Mouse (Mus musculus) neural tube, embryonic 11.5 days (tissue): Measurements from ENCODE around the gene Ric8b. TPM values are rescaled to one million over a fixed set of nuclear protein-coding genes. Genes with fewer than 3 reads are reported as not detected.
A peak's percentile ranks its signal among the peaks of the same experiment; 100 is the strongest.

ENCODE experiments used
- ATAC-seq: fragments of 200-750 bp; cut with Nextera tagmentation; 2 replicates; pipeline ENCODE4 v1.8.0; 2017; ENCODE audit warnings: moderate number of reproducible peaks, mild to moderate bottlenecking, moderate TSS enrichment, moderate library complexity; ENCODE audit not compliant: insufficient read depth, low FRiP score, low TSS enrichment
- DNase-seq: peaks from one replicate; pipeline ENCODE4 v3.0.0-alpha.2; 2015; ENCODE audit warnings: low spot score
- H3K27ac ChIP-seq: fragments of 300-500 bp; sonication (generic); 2 replicates; pipeline ENCODE4 v1.5.1; 2014; ENCODE audit warnings: low read depth, mild to moderate bottlenecking, low read length
- H3K27me3 ChIP-seq: fragments of 300-500 bp; sonication (generic); 2 replicates; pipeline ENCODE4 v1.6.1; 2014; ENCODE audit warnings: mild to moderate bottlenecking, low read length, mixed read lengths; ENCODE audit not compliant: control insufficient read depth, insufficient read depth
- H3K36me3 ChIP-seq: fragments of 300-500 bp; sonication (generic); 2 replicates; pipeline ENCODE4 v1.6.1; 2014; ENCODE audit warnings: mild to moderate bottlenecking, low read length, moderate library complexity, mixed read lengths; ENCODE audit not compliant: control insufficient read depth, insufficient read depth
- H3K4me1 ChIP-seq: fragments of 300-500 bp; sonication (generic); 2 replicates; pipeline ENCODE4 v1.6.1; 2014; ENCODE audit warnings: low read length, mixed read lengths; ENCODE audit not compliant: control insufficient read depth, insufficient read depth
- H3K4me2 ChIP-seq: fragments of 300-500 bp; sonication (generic); 2 replicates; pipeline ENCODE4 v1.6.1; 2014; ENCODE audit warnings: low read depth, mild to moderate bottlenecking, moderate library complexity
- H3K4me3 ChIP-seq: fragments of 300-500 bp; sonication (generic); 2 replicates; pipeline ENCODE4 v1.5.1; 2014; ENCODE audit warnings: low read depth, low read length
- H3K9ac ChIP-seq: fragments of 300-500 bp; sonication (generic); 2 replicates; pipeline ENCODE4 v1.6.1; 2014; ENCODE audit warnings: mild to moderate bottlenecking, low read length
- H3K9me3 ChIP-seq: fragments of 300-500 bp; sonication (generic); 2 replicates; pipeline ENCODE4 v1.6.1; 2016; ENCODE audit warnings: low read length; ENCODE audit not compliant: control insufficient read depth
- WGBS: fragments of 180-500 bp; shearing (Covaris S2); extraction: QIAGEN DNeasy Blood & Tissue Kit; methylation state at CpG from one replicate; pipeline ENCODE4 v1.1.7; 2014; 5-methylcytosine and 5-hydroxymethylcytosine counted together
- polyA plus RNA-seq: library from polyadenylated mRNA; unstranded; fragments of >200 nt; fragmentation: Nextera tagmentation; extraction: Ambion mirVana; gene quantifications from 2 replicates; pipeline ENCODE4 v1.2.1, GENCODE M21; 2014

Gene Ric8b
- polyA plus RNA-seq, 1 experiment from 2014 or later: 31.7 TPM

- no peaks in the 10 kb centered on the region for H3K9me3 ChIP-seq
- no peaks in the 10 kb centered on the region for H3K4me1 ChIP-seq
- H3K27ac ChIP-seq: no peak overlapping the region
- H3K9ac ChIP-seq: no peak overlapping the region
- H3K27me3 ChIP-seq: no peaks in the 10 kb centered on the region
- H3K4me2 ChIP-seq: no peak overlapping the region
- DNase-seq (no peak), ATAC-seq (no peak)
- 88% methylated on average over 7 of the region's 7 CpGs for WGBS
- H3K4me3 ChIP-seq: no peak overlapping the region
- no peaks in the 10 kb centered on the region for H3K36me3 ChIP-seq
These were observed 84.5 kb downstream of the Ric8b start for GRCm38 (mm10) chr10:85001920-85002319.

GRCm38 (mm10) chr10:85003190-85004026 lies 86.0 kb downstream of the Ric8b start:
- peaks cover 5% of the 10 kb centered on the region; the same call in 1 of the 2 replicates for H3K4me1 ChIP-seq
- no peaks in the 10 kb centered on the region for H3K27me3 ChIP-seq
- no peak for DNase-seq
- no peak overlapping the region for H3K4me3 ChIP-seq
- ATAC-seq: no peak
- 77% methylated on average over 7 of the region's 7 CpGs for WGBS
- H3K4me2 ChIP-seq: no peak overlapping the region
- no peak overlapping the region for H3K27ac ChIP-seq
- H3K9me3 ChIP-seq: no peaks in the 10 kb centered on the region
- H3K9ac ChIP-seq: no peak overlapping the region
- no peaks in the 10 kb centered on the region for H3K36me3 ChIP-seq

GRCm38 (mm10) chr10:85006573-85007310 lies 89.3 kb downstream of the Ric8b start:
- Histone ChIP-seq H3K9me3 (no peaks in the 10 kb centered on the region), H3K9ac (no peak overlapping the region), H3K4me1 (peaks cover 7% of the 10 kb centered on the region; the same call in 1 of the 2 replicates), H3K36me3 (no peaks in the 10 kb centered on the region), H3K27ac (no peak overlapping the region), H3K4me2 (no peak overlapping the region), H3K4me3 (no peak overlapping the region), H3K27me3 (no peaks in the 10 kb centered on the region)
- no peak for ATAC-seq
- DNase-seq: no peak
- WGBS: 87% methylated on average over 7 of the region's 7 CpGs

- 76% methylated on average over 11 of the region's 11 CpGs for WGBS
- Histone ChIP-seq H3K27ac (no peak overlapping the region), H3K9me3 (no peaks in the 10 kb centered on the region), H3K36me3 (no peaks in the 10 kb centered on the region), H3K4me2 (no peak overlapping the region), H3K4me3 (no peak overlapping the region), H3K9ac (no peak overlapping the region), H3K27me3 (no peaks in the 10 kb centered on the region), H3K4me1 (peaks cover 7% of the 10 kb centered on the region)
- DNase-seq: no peak
- ATAC-seq: no peak
These were observed 90.7 kb downstream of the Ric8b start for GRCm38 (mm10) chr10:85007861-85008840.

- ATAC-seq: no peak
- Histone ChIP-seq H3K9ac (no peak overlapping the region), H3K4me3 (no peak overlapping the region), H3K9me3 (no peaks in the 10 kb centered on the region), H3K4me1 (peaks cover 10% of the 10 kb centered on the region), H3K36me3 (no peaks in the 10 kb centered on the region), H3K4me2 (no peak overlapping the region), H3K27me3 (no peaks in the 10 kb centered on the region), H3K27ac (no peak overlapping the region)
- 57% methylated on average over 2 of the region's 2 CpGs for WGBS
- no peak for DNase-seq
These were observed 93.7 kb downstream of the Ric8b start for GRCm38 (mm10) chr10:85011066-85011465.

GRCm38 (mm10) chr10:85013464-85013863 lies 96.0 kb downstream of the Ric8b start:
- Histone ChIP-seq H3K36me3 (no peaks in the 10 kb centered on the region), H3K9ac (no peak overlapping the region), H3K27ac (no peak overlapping the region), H3K4me2 (no peak overlapping the region), H3K27me3 (no peaks in the 10 kb centered on the region), H3K4me1 (peaks cover 4% of the 10 kb centered on the region), H3K4me3 (no peak overlapping the region), H3K9me3 (no peaks in the 10 kb centered on the region)
- DNase-seq (peak; percentile 48), ATAC-seq (peak; percentile 77)
- 29% methylated on average over 1 of the region's 1 CpGs for WGBS

- Histone ChIP-seq H3K4me1 (peaks cover 2% of the 10 kb centered on the region; the same call in 1 of the 2 replicates), H3K27me3 (no peaks in the 10 kb centered on the region), H3K4me3 (no peak overlapping the region), H3K36me3 (no peaks in the 10 kb centered on the region), H3K27ac (no peak overlapping the region), H3K9me3 (no peaks in the 10 kb centered on the region), H3K9ac (no peak overlapping the region), H3K4me2 (no peak overlapping the region)
- WGBS: 59% methylated on average over 8 of the region's 8 CpGs
- DNase-seq (no peak), ATAC-seq (peak; percentile 68)
These were observed 96.6 kb downstream of the Ric8b start for GRCm38 (mm10) chr10:85013924-85014428.

- ATAC-seq (no peak), DNase-seq (no peak)
- H3K4me1 ChIP-seq: peaks cover 2% of the 10 kb centered on the region; the same call in 1 of the 2 replicates
- H3K4me2 ChIP-seq: no peak overlapping the region
- no peak overlapping the region for H3K27ac ChIP-seq
- H3K27me3 ChIP-seq: no peaks in the 10 kb centered on the region
- H3K9ac ChIP-seq: no peak overlapping the region
- no peaks in the 10 kb centered on the region for H3K36me3 ChIP-seq
- no peaks in the 10 kb centered on the region for H3K9me3 ChIP-seq
- no peak overlapping the region for H3K4me3 ChIP-seq
- 46% methylated on average over 9 of the region's 9 CpGs for WGBS
These were observed 97.1 kb downstream of the Ric8b start for GRCm38 (mm10) chr10:85014456-85014976.
